Mouse (Mus musculus): ENCODE measurements at regions not wholly inside any gene's neighbourhood (a gene's known extent, or its start where the extent isn't known, plus 50 kb on each side); places are given as distances from the start of the nearest gene placed in this dataset.

GRCm38 (mm10) chr17:65101157-65101556 is 265.3 kb upstream of the 4930583I09Rik start:
- TF ChIP-seq CTCF (IDR thresholded peaks at IDR 0.05; ENCODE audit: extremely low read depth, insufficient read depth, low read length) (no peak), POLR2A (IDR thresholded peaks at IDR 0.05; ENCODE audit: extremely low read depth, insufficient read depth, low read length) (no peak)

Data from cortical plate, adult 2 months (tissue).